Mouse (Mus musculus) heart, postnatal 0 days (tissue): Measurements from ENCODE around the gene Fbf1.

Experiments
- CTCF ChIP-seq: IDR thresholded peaks from 2 replicates; pipeline ENCODE4 v1.5.1; 2016; ENCODE audit warnings: antibody characterized with exemption, control low read depth, low read depth
- EP300 ChIP-seq: IDR thresholded peaks from 2 replicates; pipeline ENCODE4 v1.6.1; 2016; ENCODE audit warnings: antibody characterized with exemption, low read depth

- peak; percentile 99 for TF ChIP-seq CTCF
- TF ChIP-seq EP300: peak; percentile 34
Observed at GRCm38 (mm10) chr11:116130488-116131205, 37.3 kb downstream of the Fbf1 start, which contains the start of gene Trim65.
